Mouse (Mus musculus) midbrain, postnatal 0 days (tissue): ENCODE results near the gene Ssbp2. TPM values are rescaled to one million over a fixed set of nuclear protein-coding genes. Genes with fewer than 3 reads are reported as not detected.

Source experiments
- ATAC-seq: fragments of 200-750 bp; cut with Nextera tagmentation; 2 replicates; pipeline ENCODE4 v1.8.0; 2017; ENCODE audit warnings: moderate number of reproducible peaks, mild to moderate bottlenecking, moderate TSS enrichment, moderate library complexity; ENCODE audit not compliant: low FRiP score
- DNase-seq: peaks from one replicate; pipeline ENCODE4 v3.0.0-alpha.2; 2015; ENCODE audit warnings: low spot score
- H3K27ac ChIP-seq: fragments of 300-500 bp; sonication (generic); 2 replicates; pipeline ENCODE4 v1.5.1; 2014; ENCODE audit warnings: low read depth, mild to moderate bottlenecking, low read length, mixed read lengths
- H3K27me3 ChIP-seq: fragments of 300-500 bp; sonication (generic); 2 replicates; pipeline ENCODE4 v1.6.1; 2014; ENCODE audit warnings: low read length, control low read depth, mixed read lengths; ENCODE audit not compliant: insufficient read depth
- H3K36me3 ChIP-seq: fragments of 300-500 bp; sonication (generic); 2 replicates; pipeline ENCODE4 v1.6.1; 2014; ENCODE audit warnings: low read length, control low read depth, mixed read lengths; ENCODE audit not compliant: insufficient read depth
- H3K4me1 ChIP-seq: fragments of 300-500 bp; sonication (generic); 2 replicates; pipeline ENCODE4 v1.6.1; 2014; ENCODE audit warnings: mild to moderate bottlenecking, control low read depth, antibody characterized with exemption, low read length, mixed read lengths; ENCODE audit not compliant: insufficient read depth
- H3K4me2 ChIP-seq: fragments of 300-500 bp; sonication (generic); 2 replicates; pipeline ENCODE4 v1.6.1; 2014; ENCODE audit warnings: low read depth, mild to moderate bottlenecking, low read length, mixed read lengths; ENCODE audit not compliant: poor library complexity, severe bottlenecking
- H3K4me3 ChIP-seq: fragments of 300-500 bp; sonication (generic); 2 replicates; pipeline ENCODE4 v1.5.1; 2014; ENCODE audit warnings: low read depth, mild to moderate bottlenecking, low read length, moderate library complexity
- H3K9ac ChIP-seq: fragments of 300-500 bp; sonication (generic); replicated peaks from 2 replicates; pipeline ENCODE4 v1.6.1; 2014; ENCODE audit warnings: mild to moderate bottlenecking, low read length, moderate library complexity, mixed read lengths; ENCODE audit not compliant: poor library complexity, severe bottlenecking
- H3K9me3 ChIP-seq: fragments of 300-500 bp; sonication (generic); 2 replicates; pipeline ENCODE4 v1.6.1; 2016; ENCODE audit warnings: low read length, control low read depth
- CTCF ChIP-seq: IDR thresholded peaks from 2 replicates; pipeline ENCODE4 v1.5.1; 2016; ENCODE audit warnings: antibody characterized with exemption, mild to moderate bottlenecking
- WGBS: fragments of 180-500 bp; shearing (Covaris S2); extraction: QIAGEN DNeasy Blood & Tissue Kit; methylation state at CpG from one replicate; pipeline ENCODE4 v1.1.7; 2014; 5-methylcytosine and 5-hydroxymethylcytosine counted together
- polyA plus RNA-seq: library from polyadenylated mRNA; unstranded; fragments of >200 nt; fragmentation: Nextera tagmentation; extraction: Ambion mirVana; gene quantifications from 2 replicates; pipeline ENCODE4 v1.2.1, GENCODE M21; 2015
- total RNA-seq: library from RNA; depleted of rRNA; stranded (reverse); fragments of >200 nt; gene quantifications from 2 replicates; pipeline ENCODE4 v1.2.3, GENCODE M21; 2014

The Ssbp2 gene
- total and polyA plus RNA-seq, 2 experiments from 2014 or later, result 156 to 167 TPM

DNA sequence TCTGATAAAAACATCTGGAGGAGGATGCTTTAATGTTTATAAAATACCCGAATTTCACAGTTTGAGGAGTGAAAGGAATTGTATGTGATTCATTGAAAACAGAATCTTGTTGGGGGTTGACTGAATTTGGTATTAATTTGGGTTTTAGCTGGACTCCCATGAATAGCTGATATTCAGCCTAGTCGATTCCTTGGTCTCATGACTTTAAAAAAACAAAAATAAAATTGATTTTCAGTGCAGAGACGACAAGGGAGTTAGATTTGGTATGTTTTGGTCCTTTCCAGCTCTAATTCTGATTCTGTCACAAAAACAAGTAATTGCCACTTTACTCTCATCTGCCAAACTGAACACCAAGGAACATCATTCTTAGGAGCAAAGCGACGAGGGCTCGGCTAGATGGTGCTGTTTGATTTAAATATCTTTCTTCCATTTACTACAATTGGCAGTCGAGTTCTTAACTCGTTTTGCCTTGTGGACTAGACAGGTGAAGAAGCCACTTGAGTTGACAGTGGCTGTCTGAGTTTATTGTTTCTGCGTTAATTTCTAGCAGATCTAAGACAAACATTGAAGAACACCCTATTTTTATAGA, 2.9 kb downstream of the Ssbp2 start:
- 13% methylated on average over 9 of the region's 9 CpGs for WGBS
- Histone ChIP-seq H3K27ac (no peak overlapping the region), H3K27me3 (no peaks in the 10 kb centered on the region), H3K36me3 (no peaks in the 10 kb centered on the region), H3K4me1 (peaks cover 5% of the 10 kb centered on the region), H3K4me2 (peak overlapping the region; percentile 87), H3K9ac (no peak overlapping the region), H3K9me3 (no peaks in the 10 kb centered on the region), H3K4me3 (peak overlapping the region; percentile 92)
- peak; percentile 71 for TF ChIP-seq CTCF
- ATAC-seq (no peak), DNase-seq (peak; percentile 85)

DNA sequence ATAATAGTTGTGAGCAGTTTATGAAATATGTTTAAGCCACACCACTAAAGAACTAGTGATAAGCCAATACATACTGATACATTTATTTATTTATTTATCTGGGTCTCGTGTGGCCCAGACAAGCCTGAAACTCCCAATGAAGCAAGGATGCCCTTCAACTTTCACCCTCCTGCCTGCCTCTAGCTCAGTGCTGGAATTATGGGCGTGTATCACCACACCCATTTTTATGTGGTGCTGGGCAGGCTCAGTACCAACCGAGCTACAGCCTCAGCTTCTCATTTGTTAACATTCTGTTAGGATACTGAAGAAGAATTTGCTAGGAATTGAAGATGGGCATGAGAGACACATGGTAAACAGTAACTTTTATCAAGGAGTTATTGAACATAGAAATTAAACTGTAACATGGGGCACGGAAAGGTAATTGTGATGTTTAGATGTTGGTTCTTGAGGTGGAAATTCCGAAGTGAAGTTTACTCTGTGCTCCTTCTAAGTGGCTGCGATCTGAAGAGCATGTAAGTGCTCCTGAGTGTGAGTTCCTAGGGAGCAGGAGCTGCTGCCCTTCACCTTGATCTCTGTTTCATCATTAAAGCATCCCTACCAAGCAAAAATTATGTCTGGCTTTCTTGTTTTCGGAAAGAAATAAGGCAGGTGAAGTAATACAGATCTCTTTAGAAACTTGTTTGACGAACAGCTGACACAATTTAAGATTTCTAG, 5.1 kb downstream of the Ssbp2 start:
- Histone ChIP-seq H3K4me2 (no peak overlapping the region), H3K36me3 (no peaks in the 10 kb centered on the region), H3K4me1 (peaks cover 2% of the 10 kb centered on the region; the same call in 1 of the 2 replicates), H3K9ac (no peak overlapping the region), H3K27me3 (no peaks in the 10 kb centered on the region), H3K27ac (no peak overlapping the region), H3K4me3 (no peak overlapping the region), H3K9me3 (no peaks in the 10 kb centered on the region)
- DNase-seq (no peak), ATAC-seq (no peak)
- TF ChIP-seq CTCF, result no peak
- WGBS, result 85% methylated on average over 8 of the region's 8 CpGs

DNA sequence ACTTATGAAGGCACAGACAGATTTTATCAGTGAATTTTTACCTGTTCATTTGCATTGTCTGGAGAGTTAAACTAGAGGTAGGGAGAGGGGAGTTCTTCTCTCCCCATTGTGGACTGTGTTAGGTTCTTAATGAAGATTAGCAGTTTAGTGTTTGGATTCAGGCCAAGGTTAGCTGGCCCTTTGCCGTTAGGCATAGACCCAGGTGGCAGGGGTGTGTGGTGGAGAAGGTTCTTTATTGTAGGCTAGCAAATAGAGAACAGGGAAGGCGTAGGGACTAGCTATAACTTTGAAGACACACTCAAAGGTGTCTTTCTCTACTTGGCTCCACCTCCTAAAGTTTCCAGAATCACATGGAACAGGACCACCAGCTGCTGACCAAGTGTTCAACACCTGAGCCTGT, 11.5 kb downstream of the Ssbp2 start:
- Histone ChIP-seq H3K27me3 (no peaks in the 10 kb centered on the region), H3K4me2 (no peak overlapping the region), H3K27ac (no peak overlapping the region), H3K36me3 (no peaks in the 10 kb centered on the region), H3K4me1 (peaks cover 3% of the 10 kb centered on the region; the same call in 1 of the 2 replicates), H3K9ac (no peak overlapping the region), H3K9me3 (no peaks in the 10 kb centered on the region), H3K4me3 (no peak overlapping the region)
- no peak for ATAC-seq
- WGBS, result 59% methylated on average over 2 of the region's 2 CpGs
- no peak for DNase-seq
- no peak for TF ChIP-seq CTCF

DNA sequence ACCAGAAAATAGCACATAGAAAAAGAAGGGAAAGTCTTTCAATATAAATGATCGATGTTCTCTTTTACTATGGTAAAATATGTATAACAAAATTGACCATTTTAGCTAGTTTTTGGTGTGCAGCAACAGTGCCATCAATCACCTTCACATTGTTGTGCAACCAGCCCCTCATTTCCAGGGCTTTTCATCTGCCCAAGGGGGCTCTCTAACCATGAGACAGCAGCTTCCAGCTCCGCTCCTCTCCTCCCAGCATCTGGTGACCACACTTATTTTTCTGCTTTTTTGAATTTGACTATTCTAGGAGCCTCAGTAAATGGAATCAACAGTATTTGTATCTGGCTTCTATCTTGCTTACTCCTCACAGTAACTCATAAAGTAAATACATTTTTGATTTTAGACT, 11.9 kb downstream of the Ssbp2 start:
- Histone ChIP-seq H3K36me3 (no peaks in the 10 kb centered on the region), H3K4me2 (no peak overlapping the region)

DNA sequence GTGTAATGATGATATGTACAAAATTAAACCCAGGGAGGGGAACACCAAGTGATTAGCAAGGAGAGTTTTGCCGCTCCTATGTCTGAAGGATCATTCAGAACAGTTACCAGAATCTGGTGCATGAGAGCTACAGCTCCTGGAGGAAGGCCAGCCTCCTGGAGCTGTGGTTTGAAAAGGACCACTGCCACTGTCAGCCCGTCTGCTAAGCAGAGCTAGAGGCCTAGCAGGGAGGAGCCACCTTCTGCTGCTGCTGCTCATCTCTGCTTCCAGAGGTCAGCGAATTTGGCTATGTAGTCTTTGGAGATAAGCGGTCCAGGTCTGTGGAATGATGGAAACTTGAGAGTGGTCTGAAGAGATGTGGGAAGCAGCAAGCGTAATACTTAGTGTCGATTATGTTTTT, 13.4 kb downstream of the Ssbp2 start:
- Histone ChIP-seq H3K9me3 (no peaks in the 10 kb centered on the region), H3K27me3 (no peaks in the 10 kb centered on the region), H3K27ac (no peak overlapping the region), H3K9ac (no peak overlapping the region), H3K4me2 (no peak overlapping the region), H3K36me3 (no peaks in the 10 kb centered on the region), H3K4me3 (no peak overlapping the region), H3K4me1 (peaks cover 3% of the 10 kb centered on the region; the same call in 1 of the 2 replicates)
- WGBS, result 67% methylated on average over 6 of the region's 6 CpGs
- DNase-seq, result peak; percentile 49
- no peak for TF ChIP-seq CTCF
- ATAC-seq, result no peak

More for the DNA sequence above, 11.9 kb downstream of the Ssbp2 start:
- no peak for TF ChIP-seq CTCF
- no peak overlapping the region for H3K4me3 ChIP-seq
- no peaks in the 10 kb centered on the region for H3K27me3 ChIP-seq
- H3K9ac ChIP-seq, result no peak overlapping the region
- H3K27ac ChIP-seq, result no peak overlapping the region; the same call in 1 of the 2 replicates
- peaks cover 3% of the 10 kb centered on the region; the same call in 1 of the 2 replicates for H3K4me1 ChIP-seq
- ATAC-seq (no peak), DNase-seq (no peak)
- no peaks in the 10 kb centered on the region for H3K9me3 ChIP-seq
- 94% methylated on average over 2 of the region's 2 CpGs for WGBS

DNA sequence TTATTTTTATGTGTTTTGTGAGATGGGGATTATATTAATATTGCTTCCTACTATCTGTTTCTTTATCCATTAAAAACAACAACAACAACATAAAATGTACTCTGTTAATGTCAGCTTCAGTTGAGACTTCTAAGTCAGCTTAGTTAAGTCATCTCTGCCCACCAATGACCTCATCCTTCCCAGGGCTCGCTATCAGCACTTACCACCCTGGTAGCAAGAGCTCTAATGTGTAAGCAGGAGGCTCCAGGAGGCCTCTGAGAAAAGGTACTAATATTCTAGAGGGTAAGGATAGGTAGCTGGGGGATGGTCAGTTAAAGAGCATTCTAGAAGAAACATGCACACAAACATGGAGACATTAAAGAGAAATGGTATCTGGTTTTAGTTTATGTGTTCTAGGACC, 13.9 kb downstream of the Ssbp2 start:
- H3K4me3 ChIP-seq, result no peak overlapping the region

More for the DNA sequence above, 13.9 kb downstream of the Ssbp2 start:
- no peak for TF ChIP-seq CTCF
- H3K36me3 ChIP-seq, result no peaks in the 10 kb centered on the region
- 55% methylated on average over 1 of the region's 1 CpGs for WGBS
- H3K27ac ChIP-seq, result no peak overlapping the region
- H3K9me3 ChIP-seq, result no peaks in the 10 kb centered on the region
- no peak overlapping the region for H3K9ac ChIP-seq
- ATAC-seq, result no peak
- no peak overlapping the region for H3K4me2 ChIP-seq
- H3K4me1 ChIP-seq, result peaks cover 3% of the 10 kb centered on the region; the same call in 1 of the 2 replicates
- H3K27me3 ChIP-seq, result no peaks in the 10 kb centered on the region
- no peak for DNase-seq
